Mouse (Mus musculus): ENCODE results near the gene Aco2. TPM values are rescaled to one million over a fixed set of nuclear protein-coding genes. Genes with fewer than 3 reads are reported as not detected.

The Aco2 gene
- polyA plus RNA-seq, 1 experiment from 2014 or later = 398 TPM

GRCm38 (mm10) chr15:81928277-81928676 lies 56.2 kb downstream of the Aco2 start:
- Histone ChIP-seq H3K36me3 (ENCODE audit: control insufficient read depth, insufficient read depth, low read length) (no peaks in the 10 kb centered on the region), H3K27ac (ENCODE audit: low read depth, low read length) (no peak overlapping the region), H3K9ac (ENCODE audit: low read depth, low read length) (no peak overlapping the region), H3K4me3 (ENCODE audit: low read depth, low read length) (no peak overlapping the region), H3K27me3 (ENCODE audit: control insufficient read depth, insufficient read depth, low read length) (no peaks in the 10 kb centered on the region), H3K9me3 (replicated peaks; ENCODE audit: control insufficient read depth, low read length) (no peaks in the 10 kb centered on the region), H3K4me1 (ENCODE audit: control insufficient read depth, insufficient read depth, low read length) (peaks cover 14% of the 10 kb centered on the region), H3K4me2 (no peak overlapping the region)
- no peak for ATAC-seq (replicated peaks; ENCODE audit: insufficient number of reproducible peaks, low FRiP score, low TSS enrichment)
- WGBS (ENCODE audit: insufficient replicate concordance) = 68% methylated on average over 11 of the region's 11 CpGs

- H3K4me1 ChIP-seq (ENCODE audit: control insufficient read depth, insufficient read depth, low read length) = peaks cover 12% of the 10 kb centered on the region; the same call in 1 of the 2 replicates
- no peaks in the 10 kb centered on the region for H3K36me3 ChIP-seq (ENCODE audit: control insufficient read depth, insufficient read depth, low read length)
- H3K4me3 ChIP-seq (ENCODE audit: low read depth, low read length) = no peak overlapping the region
- ATAC-seq (replicated peaks; ENCODE audit: insufficient number of reproducible peaks, low FRiP score, low TSS enrichment) = no peak
- H3K9ac ChIP-seq (ENCODE audit: low read depth, low read length) = no peak overlapping the region
- no peak overlapping the region for H3K27ac ChIP-seq (ENCODE audit: low read depth, low read length)
- no peak overlapping the region for H3K4me2 ChIP-seq
- no peaks in the 10 kb centered on the region for H3K9me3 ChIP-seq (replicated peaks; ENCODE audit: control insufficient read depth, low read length)
- 43% methylated on average over 12 of the region's 12 CpGs for WGBS (ENCODE audit: insufficient replicate concordance)
- peaks cover 3% of the 10 kb centered on the region for H3K27me3 ChIP-seq (ENCODE audit: control insufficient read depth, insufficient read depth, low read length)
These were observed 60.9 kb downstream of the Aco2 start for GRCm38 (mm10) chr15:81932951-81933470.

- Histone ChIP-seq H3K27me3 (ENCODE audit: control insufficient read depth, insufficient read depth, low read length) (peaks cover 3% of the 10 kb centered on the region), H3K4me3 (ENCODE audit: low read depth, low read length) (no peak overlapping the region), H3K36me3 (ENCODE audit: control insufficient read depth, insufficient read depth, low read length) (no peaks in the 10 kb centered on the region), H3K27ac (ENCODE audit: low read depth, low read length) (no peak overlapping the region), H3K9ac (ENCODE audit: low read depth, low read length) (no peak overlapping the region), H3K9me3 (replicated peaks; ENCODE audit: control insufficient read depth, low read length) (no peaks in the 10 kb centered on the region), H3K4me2 (no peak overlapping the region), H3K4me1 (ENCODE audit: control insufficient read depth, insufficient read depth, low read length) (peaks cover 12% of the 10 kb centered on the region; the same call in 1 of the 2 replicates)
- WGBS (ENCODE audit: insufficient replicate concordance) = 81% methylated on average over 1 of the region's 1 CpGs
- no peak for ATAC-seq (replicated peaks; ENCODE audit: insufficient number of reproducible peaks, low FRiP score, low TSS enrichment)
These were observed 61.9 kb downstream of the Aco2 start for GRCm38 (mm10) chr15:81933986-81934385.

- ATAC-seq (replicated peaks; ENCODE audit: insufficient number of reproducible peaks, low FRiP score, low TSS enrichment) = no peak
- no peak overlapping the region for H3K9ac ChIP-seq (ENCODE audit: low read depth, low read length)
- H3K9me3 ChIP-seq (replicated peaks; ENCODE audit: control insufficient read depth, low read length) = no peaks in the 10 kb centered on the region
- H3K27ac ChIP-seq (ENCODE audit: low read depth, low read length) = peak overlapping the region; percentile 57; the same call in 1 of the 2 replicates
- peaks cover 3% of the 10 kb centered on the region for H3K27me3 ChIP-seq (ENCODE audit: control insufficient read depth, insufficient read depth, low read length)
- H3K4me2 ChIP-seq = peak overlapping the region; percentile 67
- H3K4me3 ChIP-seq (ENCODE audit: low read depth, low read length) = peak overlapping the region; percentile 46
- H3K4me1 ChIP-seq (ENCODE audit: control insufficient read depth, insufficient read depth, low read length) = peaks cover 12% of the 10 kb centered on the region; the same call in 1 of the 2 replicates
- H3K36me3 ChIP-seq (ENCODE audit: control insufficient read depth, insufficient read depth, low read length) = no peaks in the 10 kb centered on the region
- 54% methylated on average over 7 of the region's 7 CpGs for WGBS (ENCODE audit: insufficient replicate concordance)
These were observed 63.9 kb downstream of the Aco2 start for GRCm38 (mm10) chr15:81935869-81936637.

- 2% methylated on average over 12 of the region's 12 CpGs for WGBS (ENCODE audit: insufficient replicate concordance)
- peaks cover 3% of the 10 kb centered on the region for H3K27me3 ChIP-seq (ENCODE audit: control insufficient read depth, insufficient read depth, low read length)
- H3K4me2 ChIP-seq = peak within 1 kb of the TSS; percentile 67
- H3K4me3 ChIP-seq (ENCODE audit: low read depth, low read length) = peak within 1 kb of the TSS; percentile 46
- peak within 1 kb of the TSS; percentile 61 for H3K9ac ChIP-seq (ENCODE audit: low read depth, low read length)
- H3K27ac ChIP-seq (ENCODE audit: low read depth, low read length) = peak within 1 kb of the TSS; percentile 57
- no peak; the same call in 1 of the 2 replicates for ATAC-seq (replicated peaks; ENCODE audit: insufficient number of reproducible peaks, low FRiP score, low TSS enrichment)
- H3K9me3 ChIP-seq (replicated peaks; ENCODE audit: control insufficient read depth, low read length) = no peaks in the 10 kb centered on the region
- H3K36me3 ChIP-seq (ENCODE audit: control insufficient read depth, insufficient read depth, low read length) = no peaks in the 10 kb centered on the region
- peaks cover 12% of the 10 kb centered on the region; the same call in 1 of the 2 replicates for H3K4me1 ChIP-seq (ENCODE audit: control insufficient read depth, insufficient read depth, low read length)
These were observed 64.6 kb downstream of the Aco2 start, which contains the start of gene Csdc2 for GRCm38 (mm10) chr15:81936679-81937078. Gene Csdc2 (plus strand): TSS chr15:81936759.

GRCm38 (mm10) chr15:81937098-81937972 lies 65.2 kb downstream of the Aco2 start:
- peak overlapping the region; percentile 67 for H3K4me2 ChIP-seq
- no peaks in the 10 kb centered on the region for H3K36me3 ChIP-seq (ENCODE audit: control insufficient read depth, insufficient read depth, low read length)
- peaks cover 3% of the 10 kb centered on the region for H3K27me3 ChIP-seq (ENCODE audit: control insufficient read depth, insufficient read depth, low read length)
- no peaks in the 10 kb centered on the region for H3K9me3 ChIP-seq (replicated peaks; ENCODE audit: control insufficient read depth, low read length)
- WGBS (ENCODE audit: insufficient replicate concordance) = 10% methylated on average over 19 of the region's 19 CpGs
- H3K4me1 ChIP-seq (ENCODE audit: control insufficient read depth, insufficient read depth, low read length) = peaks cover 14% of the 10 kb centered on the region
- peak overlapping the region; percentile 46 for H3K4me3 ChIP-seq (ENCODE audit: low read depth, low read length)
- peak overlapping the region; percentile 4; the same call in 1 of the 2 replicates for H3K27ac ChIP-seq (ENCODE audit: low read depth, low read length)
- peak overlapping the region; percentile 61 for H3K9ac ChIP-seq (ENCODE audit: low read depth, low read length)
- no peak for ATAC-seq (replicated peaks; ENCODE audit: insufficient number of reproducible peaks, low FRiP score, low TSS enrichment)

GRCm38 (mm10) chr15:81938246-81938645 lies 66.1 kb downstream of the Aco2 start:
- Histone ChIP-seq H3K4me2 (no peak overlapping the region), H3K27ac (ENCODE audit: low read depth, low read length) (no peak overlapping the region), H3K9ac (ENCODE audit: low read depth, low read length) (no peak overlapping the region), H3K27me3 (ENCODE audit: control insufficient read depth, insufficient read depth, low read length) (peaks cover 3% of the 10 kb centered on the region), H3K9me3 (replicated peaks; ENCODE audit: control insufficient read depth, low read length) (no peaks in the 10 kb centered on the region), H3K4me1 (ENCODE audit: control insufficient read depth, insufficient read depth, low read length) (peaks cover 15% of the 10 kb centered on the region), H3K36me3 (ENCODE audit: control insufficient read depth, insufficient read depth, low read length) (no peaks in the 10 kb centered on the region), H3K4me3 (ENCODE audit: low read depth, low read length) (no peak overlapping the region)
- 26% methylated on average over 2 of the region's 2 CpGs for WGBS (ENCODE audit: insufficient replicate concordance)
- no peak for ATAC-seq (replicated peaks; ENCODE audit: insufficient number of reproducible peaks, low FRiP score, low TSS enrichment)

GRCm38 (mm10) chr15:81939157-81939715 lies 67.1 kb downstream of the Aco2 start:
- Histone ChIP-seq H3K4me1 (ENCODE audit: control insufficient read depth, insufficient read depth, low read length) (peaks cover 15% of the 10 kb centered on the region), H3K36me3 (ENCODE audit: control insufficient read depth, insufficient read depth, low read length) (no peaks in the 10 kb centered on the region), H3K27me3 (ENCODE audit: control insufficient read depth, insufficient read depth, low read length) (peaks cover 3% of the 10 kb centered on the region), H3K27ac (ENCODE audit: low read depth, low read length) (no peak overlapping the region), H3K9ac (ENCODE audit: low read depth, low read length) (no peak overlapping the region), H3K9me3 (replicated peaks; ENCODE audit: control insufficient read depth, low read length) (no peaks in the 10 kb centered on the region), H3K4me2 (no peak overlapping the region), H3K4me3 (ENCODE audit: low read depth, low read length) (no peak overlapping the region)
- ATAC-seq (replicated peaks; ENCODE audit: insufficient number of reproducible peaks, low FRiP score, low TSS enrichment) = no peak
- 89% methylated on average over 10 of the region's 10 CpGs for WGBS (ENCODE audit: insufficient replicate concordance)

Data from heart, embryonic 11.5 days (tissue).